Comparison of ENCODE assay signal across 1 mouse cellular context in genomic region chr11:52056198-52056597, GRCm38 (mm10).
TF ChIP-seq lines count a peak whose summit lies in the region.

No protein-coding gene starts in this region.

TF ChIP-seq in MEL, 35 proteins besides CTCF, POLR2A, EP300 and RAD21:
- TF ChIP-seq MAZ (IDR thresholded peaks at IDR 0.05; ENCODE audit: low read depth, low read length) (no peak), MYB (IDR thresholded peaks at IDR 0.05; ENCODE audit: low read depth, low read length) (no peak), ZC3H11A (IDR thresholded peaks at IDR 0.05; ENCODE audit: low read depth, low read length) (no peak), TAL1 (IDR thresholded peaks at IDR 0.05; ENCODE audit: low read length) (no peak), MEF2A (IDR thresholded peaks at IDR 0.05; ENCODE audit: extremely low read depth, insufficient replicate concordance, low read depth, low read length, poor library complexity, severe bottlenecking) (no peak), CHD1 (IDR thresholded peaks at IDR 0.05; ENCODE audit: low read depth, low read length) (no peak), GATA1 (IDR thresholded peaks at IDR 0.05; ENCODE audit: low read depth, low read length) (no peak), BHLHE40 (IDR thresholded peaks at IDR 0.05; ENCODE audit: borderline replicate concordance, low read depth, low read length) (no peak)
